Mouse (Mus musculus) skeletal muscle tissue, postnatal 0 days (tissue): Measurements from ENCODE around the gene Btbd16. TPM values are rescaled to one million over a fixed set of nuclear protein-coding genes. Genes with fewer than 3 reads are reported as not detected.

Experiments used
- polyA plus RNA-seq: library from polyadenylated mRNA; unstranded; fragments of >200 nt; fragmentation: Nextera tagmentation; extraction: Ambion mirVana; gene quantifications from 2 replicates; pipeline ENCODE4 v1.2.1, GENCODE M21; 2015

Btbd16 gene
- 0.09 and 0.11 TPM in 2 replicates for polyA plus RNA-seq

DNA sequence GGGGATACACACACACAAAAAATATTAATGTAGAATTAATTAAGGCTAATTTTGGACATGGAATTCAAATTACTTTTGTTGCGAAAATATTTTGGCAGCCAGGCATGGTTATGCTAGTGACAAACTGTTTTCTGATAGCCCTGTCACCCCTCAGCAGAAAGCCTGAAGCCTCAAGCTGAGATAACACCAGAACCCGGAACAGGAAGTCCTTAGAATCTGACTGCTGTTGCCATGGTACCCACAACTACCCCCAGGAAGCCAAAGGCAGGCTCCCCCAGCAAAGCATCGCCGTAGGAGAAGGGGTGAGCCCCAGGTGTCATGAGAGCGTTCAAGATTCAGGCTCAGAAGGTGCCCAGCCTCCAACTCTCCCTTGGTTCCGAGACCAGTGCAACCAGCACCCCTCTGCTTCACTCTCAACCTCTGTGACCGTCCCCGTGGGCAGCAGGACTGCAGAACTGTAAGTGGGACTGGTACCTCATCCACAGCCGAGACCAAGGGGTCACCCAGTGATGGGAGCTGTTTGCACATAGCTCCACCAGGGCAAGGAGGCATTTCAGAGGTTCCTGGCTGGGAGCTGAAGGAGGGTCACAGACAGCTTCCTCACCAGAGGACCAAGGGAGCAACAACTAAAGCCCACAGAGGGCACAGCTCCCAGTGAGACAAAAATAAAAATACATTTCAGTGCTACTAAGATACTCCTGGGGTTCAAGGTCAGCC is at the start of gene Btbd16:
TSS of gene Btbd16 (plus strand) at position 156 of the 717 bp plus-strand sequence.

DNA sequence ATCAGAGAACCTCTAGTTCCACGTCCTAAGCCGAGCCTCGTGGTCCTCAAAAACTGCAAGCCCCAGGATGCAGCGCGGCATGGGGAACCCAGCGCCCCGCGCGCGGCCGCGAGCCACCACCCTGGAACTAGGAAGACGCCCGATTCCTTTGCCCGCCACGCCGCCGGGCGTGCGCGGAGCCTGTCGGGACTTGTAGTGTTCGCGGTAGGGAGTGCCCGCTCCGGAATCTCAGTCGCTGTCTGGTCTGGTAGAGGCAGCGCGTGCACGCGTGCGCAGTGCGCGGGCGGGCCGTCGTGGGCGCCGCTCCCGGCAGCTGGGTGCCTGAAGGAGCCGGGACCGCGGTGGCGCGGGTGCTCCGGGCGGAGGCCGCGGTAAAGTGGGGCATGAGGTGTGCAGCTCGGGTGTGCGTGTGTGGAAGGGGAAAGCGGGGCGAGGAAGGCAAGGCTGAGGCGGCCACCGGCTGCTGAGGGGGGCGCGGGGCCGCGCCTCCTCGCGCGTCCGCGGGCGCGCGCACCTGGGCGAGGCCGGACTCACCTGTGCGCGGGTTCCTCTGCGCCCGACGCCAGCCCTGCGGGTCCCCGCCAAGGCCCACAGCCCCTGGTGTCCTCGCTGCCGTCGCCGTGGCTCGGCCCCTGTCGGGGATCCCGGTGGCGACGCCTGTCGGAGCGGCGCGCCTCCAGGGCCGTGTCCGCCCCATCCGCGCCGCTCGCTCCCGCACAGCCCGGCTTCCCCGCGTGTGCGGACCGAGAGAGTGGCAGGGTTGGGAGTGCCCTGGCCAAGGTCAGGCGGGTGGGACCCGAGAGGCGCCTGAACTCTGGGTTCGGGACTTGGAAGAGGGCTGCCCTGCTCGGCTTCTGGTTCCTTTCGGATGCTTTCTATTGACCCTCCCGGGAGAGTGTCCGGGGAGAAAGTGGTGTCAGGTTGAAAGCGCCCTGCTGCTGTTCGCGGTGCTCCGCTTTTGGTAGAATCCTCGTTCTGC is 92.0 kb downstream of the Btbd16 start, which contains the start of gene Plekha1:
TSS of gene Plekha1 (plus strand) at position 144 of the 979 bp plus-strand sequence.

Other genes starting within 250 kb of the Btbd16 start
- gene Nsmce4a, start 201.0 kb upstream of the Btbd16 start, polyA plus RNA-seq = 80.7 and 86.6 TPM in 2 replicates
- 42.3 and 60.3 TPM in 2 replicates for gene Tacc2, start 196.6 kb upstream of the Btbd16 start, polyA plus RNA-seq
- gene Plekha1, start 91.7 kb downstream of the Btbd16 start, polyA plus RNA-seq = 16.8 and 19.2 TPM in 2 replicates
- gene Htra1, start 162.0 kb downstream of the Btbd16 start, polyA plus RNA-seq = 30.9 and 55.3 TPM in 2 replicates